ENCODE assay signal across 8 mouse cellular contexts in the genomic region with DNA sequence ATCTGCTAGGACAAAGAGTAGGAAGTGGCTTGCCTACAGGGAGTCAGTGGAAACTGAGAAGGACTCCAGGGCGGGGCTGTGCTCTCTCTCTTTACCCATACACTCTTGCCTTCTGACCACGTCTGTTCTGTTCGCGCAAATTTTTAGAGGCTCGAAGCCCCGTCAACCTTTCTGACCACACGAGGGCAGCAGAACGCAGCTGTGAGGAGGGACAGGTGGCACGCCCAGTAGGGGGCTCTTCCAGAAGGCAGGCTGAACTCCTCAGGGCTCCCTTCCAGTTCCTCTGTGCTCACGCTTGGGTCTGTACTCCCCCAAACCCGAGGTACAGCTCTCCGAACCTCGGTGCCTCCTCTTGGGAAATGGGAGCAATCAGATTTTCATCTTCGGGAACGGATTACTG.
DNase-seq lines count a peak whose midpoint lies in the region; TF ChIP-seq lines count a peak whose summit lies in the region.

No protein-coding gene starts in this region.

- peak; percentile 20 to 59 for DNase-seq in CD8-positive naive resting alpha-beta T cell, adult 2 months (ENCODE audit: low read depth in 2 of 2, low spot score in 2 of 2)
- DNase-seq in forebrain, embryonic 10.5 days (ENCODE audit: extremely low spot score, low spot score) = peak; percentile 87
- DNase-seq in hindbrain, embryonic 10.5 days (ENCODE audit: low spot score) = peak; percentile 87
- DNase-seq in layer of hippocampus, postnatal 14 days (ENCODE audit: low spot score in 2 of 2) = peak; percentile 87 to 90
- peak; percentile 85 for DNase-seq in lung, postnatal 36 days
- DNase-seq in right cerebral cortex, adult 2 months (ENCODE audit: low spot score in 2 of 2) = peak; percentile 82 to 93
- DNase-seq in urinary bladder, adult 2 months (ENCODE audit: low spot score) = peak; percentile 52

- no peak overlapping the region for H3K27ac ChIP-seq in bone marrow macrophage, adult 2 months (ENCODE audit: insufficient read depth, low read depth, low read length)
- H3K27ac ChIP-seq in forebrain, embryonic 10.5 days = peak overlapping the region; percentile 70; the same call in 1 of the 2 replicates
- 0 out of 2 replicates have a peak overlapping the region, but pooled peaks have one; percentile 90 for H3K27ac ChIP-seq in hindbrain, embryonic 10.5 days

- H3K9me3 ChIP-seq in forebrain, embryonic 10.5 days = no peaks in the 10 kb centered on the region
- H3K9me3 ChIP-seq in hindbrain, embryonic 10.5 days = no peaks in the 10 kb centered on the region

- WGBS in forebrain, embryonic 10.5 days = 3% methylated on average over 15 of the region's 15 CpGs
- WGBS in hindbrain, embryonic 10.5 days = 4% methylated on average over 15 of the region's 15 CpGs

- H3K27me3 ChIP-seq in forebrain, embryonic 10.5 days (ENCODE audit: poor library complexity, severe bottlenecking) = peaks cover 98% of the 10 kb centered on the region
- H3K27me3 ChIP-seq in hindbrain, embryonic 10.5 days (ENCODE audit: insufficient read depth, poor library complexity, severe bottlenecking) = peaks cover 90% of the 10 kb centered on the region

- peak; percentile 99 for TF ChIP-seq CTCF in bone marrow macrophage, adult 2 months (IDR thresholded peaks at IDR 0.05; ENCODE audit: low read depth, low read length)

- no peak overlapping the region for H3K4me3 ChIP-seq in bone marrow macrophage, adult 2 months (ENCODE audit: insufficient read depth, low read length)
- H3K4me3 ChIP-seq in forebrain, embryonic 10.5 days = no peak overlapping the region
- no peak overlapping the region for H3K4me3 ChIP-seq in hindbrain, embryonic 10.5 days

- no peak for TF ChIP-seq POLR2A in bone marrow macrophage, adult 2 months (IDR thresholded peaks at IDR 0.05; ENCODE audit: borderline replicate concordance, low read depth, low read length)

- H3K36me3 ChIP-seq in forebrain, embryonic 10.5 days (replicated peaks) = no peaks in the 10 kb centered on the region
- H3K36me3 ChIP-seq in hindbrain, embryonic 10.5 days = no peaks in the 10 kb centered on the region

- no peaks in the 10 kb centered on the region for H3K4me1 ChIP-seq in bone marrow macrophage, adult 2 months (ENCODE audit: control insufficient read depth, insufficient read depth, low read length)
- peaks cover 60% of the 10 kb centered on the region for H3K4me1 ChIP-seq in forebrain, embryonic 10.5 days
- peaks cover 54% of the 10 kb centered on the region for H3K4me1 ChIP-seq in hindbrain, embryonic 10.5 days (replicated peaks)
